ENCODE assay signal across 6 mouse cellular contexts in genomic region chr5:96029821-96030220, GRCm38 (mm10).
"Had no signal": no experiment of that assay in that cellular context is flagged by ENCODE, and none has a peak within 500 bp of the region (broad histone marks: within the 10 kb centered on the region; RNA-seq: fewer than 3 reads in every experiment).

No protein-coding gene starts in this region.

- ATAC-seq: intestine, embryonic 16.5 days; midbrain, embryonic 13.5 days had no signal

- DNase-seq: kidney, adult 2 months; kidney, postnatal 36 days; lung, adult 18-20 months; thymus, postnatal 4 days had no signal
